Mouse (Mus musculus): Measurements from ENCODE around the gene Gtpbp8. TPM values are rescaled to one million over a fixed set of nuclear protein-coding genes. Genes with fewer than 3 reads are reported as not detected.

Gene Gtpbp8
- polyA plus RNA-seq, 1 experiment from 2014 or later = 38.0 TPM

DNA sequence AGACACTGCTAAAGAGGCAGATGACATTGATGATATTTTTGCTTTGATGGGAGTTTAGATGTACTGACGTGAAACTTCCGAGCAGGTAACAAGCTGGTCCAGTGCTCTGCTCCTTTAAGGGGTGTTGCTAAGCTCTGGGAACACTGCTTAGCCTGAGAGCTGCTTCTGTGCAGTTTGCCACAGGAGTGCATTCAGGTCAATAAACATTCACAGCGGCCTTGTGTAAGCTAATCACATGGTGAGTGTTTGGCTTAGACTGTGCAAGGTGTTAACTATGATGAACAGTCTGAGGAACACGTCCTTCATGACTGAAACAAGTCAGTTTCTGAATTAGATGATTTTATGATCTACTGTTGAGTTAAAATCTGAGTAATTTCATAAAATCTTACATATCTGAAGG, 10.0 kb downstream of the Gtpbp8 start:
- Histone ChIP-seq H3K9ac (ENCODE audit: low read length) (no peak overlapping the region), H3K4me1 (ENCODE audit: control insufficient read depth, insufficient read depth, low read length) (no peaks in the 10 kb centered on the region), H3K36me3 (ENCODE audit: control insufficient read depth, insufficient read depth, low read length) (peaks cover 82% of the 10 kb centered on the region), H3K27ac (ENCODE audit: low read depth, low read length) (no peak overlapping the region), H3K9me3 (replicated peaks; ENCODE audit: control insufficient read depth, low read length) (no peaks in the 10 kb centered on the region), H3K27me3 (replicated peaks; ENCODE audit: control insufficient read depth, insufficient read depth, low read length) (no peaks in the 10 kb centered on the region), H3K4me2 (ENCODE audit: low read length) (no peak overlapping the region), H3K4me3 (ENCODE audit: low read depth, low read length) (no peak overlapping the region)
- no peak for ATAC-seq
- DNase-seq (ENCODE audit: low spot score) = no peak
- WGBS = 87% methylated on average over 4 of the region's 4 CpGs

- no peak overlapping the region for H3K27ac ChIP-seq (ENCODE audit: low read depth, low read length)
- no peak for DNase-seq (ENCODE audit: low spot score)
- H3K36me3 ChIP-seq (ENCODE audit: control insufficient read depth, insufficient read depth, low read length) = peaks cover 85% of the 10 kb centered on the region
- WGBS = 91% methylated on average over 5 of the region's 5 CpGs
- no peaks in the 10 kb centered on the region for H3K4me1 ChIP-seq (ENCODE audit: control insufficient read depth, insufficient read depth, low read length)
- H3K4me2 ChIP-seq (ENCODE audit: low read length) = no peak overlapping the region
- no peak for ATAC-seq
- H3K9me3 ChIP-seq (replicated peaks; ENCODE audit: control insufficient read depth, low read length) = no peaks in the 10 kb centered on the region
- no peak overlapping the region for H3K4me3 ChIP-seq (ENCODE audit: low read depth, low read length)
- no peak overlapping the region for H3K9ac ChIP-seq (ENCODE audit: low read length)
- H3K27me3 ChIP-seq (replicated peaks; ENCODE audit: control insufficient read depth, insufficient read depth, low read length) = no peaks in the 10 kb centered on the region
These were observed 10.5 kb downstream of the Gtpbp8 start for GRCm38 (mm10) chr16:44735676-44736075.

- WGBS = 87% methylated on average over 3 of the region's 3 CpGs
- Histone ChIP-seq H3K36me3 (ENCODE audit: control insufficient read depth, insufficient read depth, low read length) (peaks cover 95% of the 10 kb centered on the region), H3K4me2 (ENCODE audit: low read length) (no peak overlapping the region), H3K9ac (ENCODE audit: low read length) (no peak overlapping the region), H3K9me3 (replicated peaks; ENCODE audit: control insufficient read depth, low read length) (no peaks in the 10 kb centered on the region), H3K4me3 (ENCODE audit: low read depth, low read length) (no peak overlapping the region), H3K4me1 (ENCODE audit: control insufficient read depth, insufficient read depth, low read length) (no peaks in the 10 kb centered on the region), H3K27ac (ENCODE audit: low read depth, low read length) (no peak overlapping the region), H3K27me3 (replicated peaks; ENCODE audit: control insufficient read depth, insufficient read depth, low read length) (no peaks in the 10 kb centered on the region)
- no peak for ATAC-seq
- DNase-seq (ENCODE audit: low spot score) = no peak
These were observed 12.1 kb downstream of the Gtpbp8 start for GRCm38 (mm10) chr16:44734059-44734458.

GRCm38 (mm10) chr16:44727525-44727924, 18.6 kb downstream of the Gtpbp8 start:
- Histone ChIP-seq H3K4me3 (ENCODE audit: low read depth, low read length) (no peak overlapping the region), H3K27me3 (replicated peaks; ENCODE audit: control insufficient read depth, insufficient read depth, low read length) (no peaks in the 10 kb centered on the region), H3K9me3 (replicated peaks; ENCODE audit: control insufficient read depth, low read length) (no peaks in the 10 kb centered on the region), H3K9ac (ENCODE audit: low read length) (no peak overlapping the region), H3K4me2 (ENCODE audit: low read length) (no peak overlapping the region), H3K4me1 (ENCODE audit: control insufficient read depth, insufficient read depth, low read length) (peaks cover 13% of the 10 kb centered on the region; the same call in 1 of the 2 replicates), H3K27ac (ENCODE audit: low read depth, low read length) (no peak overlapping the region), H3K36me3 (ENCODE audit: control insufficient read depth, insufficient read depth, low read length) (peaks cover 42% of the 10 kb centered on the region)
- DNase-seq (ENCODE audit: low spot score) = no peak
- WGBS = 96% methylated on average over 3 of the region's 3 CpGs
- no peak for ATAC-seq

- peaks cover 24% of the 10 kb centered on the region for H3K36me3 ChIP-seq (ENCODE audit: control insufficient read depth, insufficient read depth, low read length)
These were observed 20.6 kb downstream of the Gtpbp8 start for GRCm38 (mm10) chr16:44725286-44726223.

DNA sequence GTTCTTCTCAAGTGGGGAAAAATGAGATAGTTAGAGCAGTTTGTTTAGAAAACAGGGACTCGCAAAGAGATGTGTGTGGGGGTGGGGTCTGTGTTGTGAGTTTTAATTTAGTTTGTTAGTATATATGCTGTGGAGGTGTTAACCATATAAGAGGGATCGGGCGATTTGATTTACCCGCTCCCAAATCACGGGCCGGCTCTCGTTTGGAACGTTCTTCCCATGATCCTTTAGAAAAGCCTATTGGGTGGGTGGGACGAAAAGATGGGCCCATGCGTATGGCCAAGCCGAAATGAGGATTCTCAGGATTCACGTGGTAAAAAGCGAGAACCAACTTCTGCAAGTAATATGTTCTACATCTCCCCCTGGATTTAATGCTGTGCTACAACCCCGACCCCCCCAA, 21.3 kb downstream of the Gtpbp8 start:
- Histone ChIP-seq H3K4me3 (ENCODE audit: low read depth, low read length) (peak overlapping the region; percentile 83), H3K4me2 (ENCODE audit: low read length) (peak overlapping the region; percentile 74), H3K9ac (ENCODE audit: low read length) (peak overlapping the region; percentile 81), H3K27ac (ENCODE audit: low read depth, low read length) (peak overlapping the region; percentile 88), H3K36me3 (ENCODE audit: control insufficient read depth, insufficient read depth, low read length) (peaks cover 23% of the 10 kb centered on the region), H3K27me3 (replicated peaks; ENCODE audit: control insufficient read depth, insufficient read depth, low read length) (no peaks in the 10 kb centered on the region), H3K9me3 (replicated peaks; ENCODE audit: control insufficient read depth, low read length) (no peaks in the 10 kb centered on the region), H3K4me1 (ENCODE audit: control insufficient read depth, insufficient read depth, low read length) (peaks cover 13% of the 10 kb centered on the region; the same call in 1 of the 2 replicates)
- DNase-seq (ENCODE audit: low spot score) = peak; percentile 81
- WGBS = 1% methylated on average over 14 of the region's 14 CpGs
- ATAC-seq = peak; percentile 44

More at GRCm38 (mm10) chr16:44725286-44726223, 20.6 kb downstream of the Gtpbp8 start:
- H3K9me3 ChIP-seq (replicated peaks; ENCODE audit: control insufficient read depth, low read length) = no peaks in the 10 kb centered on the region
- no peak for ATAC-seq
- peaks cover 13% of the 10 kb centered on the region; the same call in 1 of the 2 replicates for H3K4me1 ChIP-seq (ENCODE audit: control insufficient read depth, insufficient read depth, low read length)
- H3K4me2 ChIP-seq (ENCODE audit: low read length) = peak overlapping the region; percentile 74
- no peak overlapping the region for H3K27ac ChIP-seq (ENCODE audit: low read depth, low read length)
- WGBS = 48% methylated on average over 14 of the region's 14 CpGs
- peak; percentile 87 for DNase-seq (ENCODE audit: low spot score)
- H3K27me3 ChIP-seq (replicated peaks; ENCODE audit: control insufficient read depth, insufficient read depth, low read length) = no peaks in the 10 kb centered on the region
- peak overlapping the region; percentile 81 for H3K9ac ChIP-seq (ENCODE audit: low read length)
- H3K4me3 ChIP-seq (ENCODE audit: low read depth, low read length) = peak overlapping the region; percentile 83

DNA sequence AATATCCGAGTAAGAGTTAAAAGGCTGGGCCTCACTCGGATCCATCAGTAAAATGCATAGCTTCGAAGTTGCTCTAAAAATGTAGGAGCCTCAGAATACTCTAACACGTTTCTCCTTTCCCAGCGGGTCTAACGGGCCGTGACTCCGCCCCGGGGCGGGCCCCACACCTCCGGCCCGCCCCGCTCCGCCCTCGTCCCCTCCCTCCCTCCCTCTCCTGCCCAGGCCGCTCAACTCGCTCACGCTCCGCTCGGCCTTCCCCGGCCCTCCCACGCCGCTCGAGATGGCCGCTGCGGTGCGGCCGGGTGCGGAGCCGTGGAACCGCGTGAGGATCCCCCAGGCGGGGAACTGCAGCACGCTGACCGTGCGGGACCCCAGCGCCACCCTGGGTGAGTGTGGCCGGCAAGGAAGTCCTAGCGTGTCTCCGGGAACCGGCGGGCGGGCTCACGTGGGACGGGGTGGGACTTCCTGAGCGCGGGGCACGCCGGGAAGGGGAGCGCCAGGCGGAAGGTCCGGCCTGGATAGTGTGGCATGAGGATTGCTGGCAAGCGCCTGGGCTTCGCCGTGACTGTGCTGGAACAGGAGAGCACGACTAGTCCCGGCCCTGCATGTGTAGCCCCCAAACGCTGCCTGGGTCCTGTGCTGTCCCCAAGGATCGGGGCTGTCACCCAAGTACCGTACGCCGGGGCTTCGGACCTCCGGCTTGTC, 21.9 kb downstream of the Gtpbp8 start, which contains the start of gene Nepro:
TSS of gene Nepro (plus strand) at position 219 of the 705 bp plus-strand sequence.
- peak within 1 kb of the TSS; percentile 74 for H3K4me2 ChIP-seq (ENCODE audit: low read length)
- peaks cover 13% of the 10 kb centered on the region; the same call in 1 of the 2 replicates for H3K4me1 ChIP-seq (ENCODE audit: control insufficient read depth, insufficient read depth, low read length)
- under 1% methylated on average over 56 of the region's 64 CpGs for WGBS
- peaks cover 22% of the 10 kb centered on the region for H3K36me3 ChIP-seq (ENCODE audit: control insufficient read depth, insufficient read depth, low read length)
- DNase-seq (ENCODE audit: low spot score) = peak; percentile 94
- no peaks in the 10 kb centered on the region for H3K27me3 ChIP-seq (replicated peaks; ENCODE audit: control insufficient read depth, insufficient read depth, low read length)
- ATAC-seq = peak; percentile 98
- H3K9ac ChIP-seq (ENCODE audit: low read length) = peak within 1 kb of the TSS; percentile 81
- H3K27ac ChIP-seq (ENCODE audit: low read depth, low read length) = peak within 1 kb of the TSS; percentile 88
- H3K9me3 ChIP-seq (replicated peaks; ENCODE audit: control insufficient read depth, low read length) = no peaks in the 10 kb centered on the region
- H3K4me3 ChIP-seq (ENCODE audit: low read depth, low read length) = peak within 1 kb of the TSS; percentile 83

- WGBS = 89% methylated on average over 2 of the region's 2 CpGs
These were observed 23.5 kb downstream of the Gtpbp8 start for GRCm38 (mm10) chr16:44722666-44723065.

More at GRCm38 (mm10) chr16:44722666-44723065, 23.5 kb downstream of the Gtpbp8 start:
- DNase-seq (ENCODE audit: low spot score) (no peak), ATAC-seq (no peak)
- H3K27me3 ChIP-seq (replicated peaks; ENCODE audit: control insufficient read depth, insufficient read depth, low read length) = no peaks in the 10 kb centered on the region
- H3K4me1 ChIP-seq (ENCODE audit: control insufficient read depth, insufficient read depth, low read length) = peaks cover 13% of the 10 kb centered on the region; the same call in 1 of the 2 replicates
- no peak overlapping the region for H3K4me3 ChIP-seq (ENCODE audit: low read depth, low read length)
- no peak overlapping the region for H3K4me2 ChIP-seq (ENCODE audit: low read length)
- peaks cover 16% of the 10 kb centered on the region for H3K36me3 ChIP-seq (ENCODE audit: control insufficient read depth, insufficient read depth, low read length)
- no peak overlapping the region for H3K9ac ChIP-seq (ENCODE audit: low read length)
- no peak overlapping the region for H3K27ac ChIP-seq (ENCODE audit: low read depth, low read length)
- H3K9me3 ChIP-seq (replicated peaks; ENCODE audit: control insufficient read depth, low read length) = no peaks in the 10 kb centered on the region
